Mouse (Mus musculus) MEL (cell line): Measurements from ENCODE around the gene Qrfpr.
A peak's percentile ranks its signal among the peaks of the same experiment; 100 is the strongest.

Source experiments
- E2F4 ChIP-seq: IDR thresholded peaks from 2 replicates; pipeline ENCODE4 v1.6.1; 2011; ENCODE audit warnings: low read depth, low read length, improper control_type of control experiment, borderline replicate concordance
- EP300 ChIP-seq, 2 experiments: IDR thresholded peaks; 2 replicates each; pipeline ENCODE4 v1.6.1; 2011; ENCODE audit warnings: improper control_type of control experiment in 2 of 2, low read length in 2 of 2, low read depth in 1 of 2, mild to moderate bottlenecking in 1 of 2
- ETS1 ChIP-seq: IDR thresholded peaks from 2 replicates; pipeline ENCODE4 v1.6.1; 2012; ENCODE audit warnings: low read depth, mild to moderate bottlenecking, inconsistent platforms, low read length, improper control_type of control experiment, moderate library complexity
- NELFE ChIP-seq: IDR thresholded peaks from 2 replicates; pipeline ENCODE4 v1.6.1; 2011; ENCODE audit warnings: low read depth, low read length, improper control_type of control experiment
- SIN3A ChIP-seq: IDR thresholded peaks from 2 replicates; pipeline ENCODE4 v1.6.1; 2012; ENCODE audit warnings: low read length, improper control_type of control experiment, inconsistent platforms
- TBP ChIP-seq: IDR thresholded peaks from 2 replicates; pipeline ENCODE4 v1.8.0; 2011; ENCODE audit warnings: low read depth, low read length, improper control_type of control experiment

GRCm38 (mm10) chr3:36150934-36151686 is 71.0 kb downstream of the Qrfpr start, which contains the start of gene D3Ertd254e:
- TF ChIP-seq SIN3A (peak; percentile 43), NELFE (peak; percentile 81), ETS1 (no peak), E2F4 (no peak), EP300 (IDR thresholded peaks at IDR 0.05; ENCODE audit: low read depth in 1 of 2, low read length in 2 of 2) (no peak), TBP (peak; percentile 81)
